Mouse (Mus musculus) gastrocnemius, postnatal 14 days (tissue): ENCODE data around the gene Ugt1a8. TPM values are rescaled to one million over a fixed set of nuclear protein-coding genes. Genes with fewer than 3 reads are reported as not detected.

Experiments used
- DNase-seq: peaks from one replicate; pipeline ENCODE4 v3.0.0; 2021; ENCODE audit warnings: mixed read lengths
- intact Hi-C: fragments of 180-260 bp; cut with DNase I; formaldehyde crosslinking; loops from one replicate; pipeline ENCODE4 v1.15.1; 2025; ENCODE audit warnings: low total_unique reads
- total RNA-seq, 2 experiments: library from RNA; stranded (reverse); gene quantifications; 2 replicates each; pipeline ENCODE4 v1.2.3; 2021

The Ugt1a8 gene
- total RNA-seq, 2 experiments from 2014 or later = not detected

DNA sequence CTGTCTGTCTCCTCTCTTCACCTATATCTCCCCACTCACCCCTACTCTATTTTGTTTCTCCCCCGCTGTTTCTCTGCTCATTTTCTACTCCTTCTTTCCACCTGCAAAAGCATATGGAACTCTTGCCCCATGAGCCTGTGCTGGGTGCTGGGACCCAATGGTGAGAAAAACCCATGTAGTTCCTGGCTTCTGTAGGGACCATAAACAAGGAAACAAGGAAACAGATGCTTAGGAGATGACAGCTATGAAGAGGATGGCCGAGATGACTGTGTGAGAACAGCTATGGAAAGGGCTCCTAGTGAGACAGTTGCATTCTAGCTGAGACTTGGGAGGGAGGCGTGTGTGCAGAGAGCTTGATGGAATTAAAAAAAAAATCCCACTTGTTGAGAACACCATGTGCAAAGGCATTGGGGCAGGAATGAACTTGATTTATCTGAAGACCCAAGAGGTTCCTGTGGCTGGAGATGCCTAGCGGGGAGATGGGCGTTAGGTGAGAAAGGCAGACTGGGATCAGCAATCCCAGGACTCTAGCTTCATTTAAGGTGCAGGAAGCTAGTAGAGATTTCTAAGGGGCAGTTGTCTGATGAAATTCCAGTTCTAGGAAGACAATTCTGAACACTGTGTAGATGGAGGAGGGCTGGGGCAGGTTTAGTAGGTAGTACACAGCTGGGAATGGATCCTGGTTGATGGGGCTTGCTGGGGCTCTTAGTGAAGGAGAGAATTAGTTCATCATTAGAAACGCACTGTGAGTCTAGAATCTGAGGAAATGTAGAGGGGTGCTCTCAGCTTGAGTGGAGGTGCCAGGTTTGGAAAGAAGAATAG, 143.6 kb downstream of the Ugt1a8 start:
- intact Hi-C loops = no loop called here
- DNase-seq = peak; percentile 4

GRCm38 (mm10) chr1:88231803-88232499, 144.3 kb downstream of the Ugt1a8 start:
- intact Hi-C loops = no loop called here
- peak; percentile 7 for DNase-seq

DNA sequence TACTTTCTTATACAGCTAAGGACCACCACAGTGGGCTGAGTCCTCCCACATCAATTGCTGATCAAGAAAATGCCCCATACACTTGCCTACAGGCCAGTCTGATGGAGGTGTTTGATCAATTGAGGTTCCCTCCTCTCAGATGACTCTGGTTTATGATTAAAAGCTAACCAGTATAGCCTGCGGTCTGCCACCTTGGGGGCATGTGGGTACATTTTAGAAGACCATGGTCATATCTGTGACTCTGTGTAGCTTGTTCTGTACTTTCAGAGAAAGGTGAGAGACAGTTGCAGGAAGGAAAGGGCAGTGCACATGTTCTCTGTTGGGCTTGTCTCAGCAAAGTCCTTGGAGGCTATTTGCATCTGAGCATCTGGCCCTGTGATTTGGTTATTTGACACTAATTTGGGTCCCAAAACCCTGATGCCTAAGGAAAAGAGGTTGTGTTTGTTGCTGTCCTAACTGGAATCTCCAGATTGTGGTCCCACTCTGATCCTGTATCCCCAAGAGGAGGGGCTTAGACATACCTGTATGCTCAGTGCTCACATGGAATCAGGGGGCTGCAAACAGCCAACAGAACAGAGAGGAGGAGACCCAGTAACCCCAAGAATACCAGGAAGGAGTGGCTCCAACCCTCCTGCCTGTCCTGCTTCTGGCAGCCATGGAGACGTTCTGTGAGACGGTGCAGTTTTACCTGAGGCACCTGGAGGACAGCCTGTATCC, 145.2 kb downstream of the Ugt1a8 start:
- intact Hi-C loops = no loop called here
- DNase-seq = peak; percentile 1

- peak; percentile 44 for DNase-seq
- intact Hi-C loops = no loop called here
These were observed 146.0 kb downstream of the Ugt1a8 start for GRCm38 (mm10) chr1:88233421-88234247.

DNA sequence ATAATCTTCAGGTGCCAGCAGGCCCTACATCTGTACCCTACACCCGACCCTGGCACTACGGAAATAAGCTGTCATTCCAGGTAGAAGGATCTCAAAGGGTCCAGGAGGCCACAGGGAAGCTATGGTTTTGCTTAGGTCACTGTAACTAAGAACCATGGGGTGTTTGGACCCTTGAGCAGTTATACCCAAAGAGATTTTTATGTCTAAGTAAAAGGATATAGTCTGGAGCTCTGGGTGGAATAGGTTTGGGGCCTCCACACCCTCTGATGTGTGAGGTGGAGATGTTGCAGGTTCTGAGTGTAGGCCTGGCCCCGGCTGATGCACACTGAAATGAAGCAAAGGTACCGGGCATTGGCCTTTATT, 146.6 kb downstream of the Ugt1a8 start:
- DNase-seq = peak; percentile 7

GRCm38 (mm10) chr1:88234646-88235045, 147.0 kb downstream of the Ugt1a8 start:
- DNase-seq = peak; percentile 22
- intact Hi-C loops = no loop called here

More for the DNA sequence above, 146.6 kb downstream of the Ugt1a8 start:
- intact Hi-C loops = no loop called here

- intact Hi-C loops = no loop called here
- DNase-seq = no peak
These were observed 147.7 kb downstream of the Ugt1a8 start for GRCm38 (mm10) chr1:88235046-88235893.

DNA sequence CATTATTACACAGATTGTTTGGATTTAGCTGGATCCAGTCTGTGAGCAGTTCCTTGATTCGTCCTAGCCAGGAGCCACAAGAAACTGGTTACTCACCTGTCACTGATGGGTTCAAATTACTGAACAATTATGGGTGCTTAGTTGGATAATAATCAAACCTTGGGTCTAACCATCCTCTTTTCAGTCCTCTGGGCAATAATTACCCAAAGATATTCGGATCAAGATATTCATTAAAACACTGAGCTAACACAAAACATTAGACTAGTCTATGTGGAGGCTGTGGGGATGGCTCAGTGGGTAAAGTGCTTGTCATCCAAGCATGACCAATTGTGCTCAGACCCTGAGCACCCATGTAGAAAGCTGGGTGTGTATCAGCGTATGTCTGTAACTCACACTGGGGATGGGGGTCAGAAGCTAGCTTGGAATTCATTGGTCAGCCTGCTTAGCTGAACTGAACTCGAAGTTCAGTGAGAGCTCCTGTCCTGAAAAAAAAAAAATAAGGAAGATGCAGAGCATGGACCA, 148.3 kb downstream of the Ugt1a8 start:
- DNase-seq = no peak
- intact Hi-C loops = no loop called here

- DNase-seq = no peak
- intact Hi-C loops = no loop called here
These were observed 149.7 kb downstream of the Ugt1a8 start for GRCm38 (mm10) chr1:88237311-88237710.

DNA sequence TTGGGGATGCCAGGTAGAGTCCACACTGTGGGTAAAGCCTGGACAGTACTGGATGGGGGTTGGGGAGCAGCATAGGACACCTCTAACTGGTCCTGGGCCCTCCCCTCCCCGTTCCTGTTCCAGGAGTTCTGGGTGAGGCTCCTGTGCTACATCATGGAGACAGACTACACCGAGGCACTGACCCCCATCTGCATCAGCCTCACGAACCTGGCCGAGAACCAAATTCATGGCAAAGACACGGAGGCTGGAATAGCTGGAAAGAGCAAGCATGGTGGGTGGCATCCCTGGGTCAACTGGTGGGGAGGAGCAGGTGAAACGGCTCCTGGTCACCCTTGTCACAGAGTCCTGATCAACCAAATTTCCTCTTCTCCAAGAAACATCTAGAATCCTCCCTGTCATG, 151.2 kb downstream of the Ugt1a8 start:
- intact Hi-C loops = no loop called here
- DNase-seq = no peak

DNA sequence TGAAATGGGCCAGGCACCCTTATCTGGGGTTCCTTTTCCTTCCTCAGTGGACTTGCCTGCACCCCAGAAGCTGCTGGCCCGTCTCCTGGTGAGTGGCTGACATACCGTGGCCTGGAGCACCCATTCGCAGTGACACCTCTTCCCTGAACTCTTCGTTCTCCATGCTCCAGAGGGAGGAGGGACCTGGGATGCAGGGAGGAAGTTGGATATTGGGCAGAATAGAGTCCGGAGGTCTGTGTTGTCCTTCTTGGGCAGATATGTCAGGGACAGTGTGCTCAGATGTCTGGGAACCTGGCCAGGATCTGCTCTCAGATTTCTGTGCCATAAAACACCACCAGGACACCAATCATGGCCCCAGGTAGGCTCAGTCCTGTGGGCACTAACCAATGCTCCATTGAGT, 152.5 kb downstream of the Ugt1a8 start:
- intact Hi-C loops = no loop called here

GRCm38 (mm10) chr1:88240579-88240978, 153.0 kb downstream of the Ugt1a8 start:
- intact Hi-C loops = no loop called here
- DNase-seq = no peak

More for the DNA sequence above, 152.5 kb downstream of the Ugt1a8 start:
- peak; percentile 8 for DNase-seq

GRCm38 (mm10) chr1:88243861-88244260, 156.2 kb downstream of the Ugt1a8 start:
- DNase-seq = no peak
- intact Hi-C loops = no loop called here

- intact Hi-C loops = no loop called here
- DNase-seq = no peak
These were observed 158.3 kb downstream of the Ugt1a8 start for GRCm38 (mm10) chr1:88245881-88246280.

GRCm38 (mm10) chr1:88246386-88246785, 158.8 kb downstream of the Ugt1a8 start:
- intact Hi-C loops = no loop called here
- DNase-seq = no peak

DNA sequence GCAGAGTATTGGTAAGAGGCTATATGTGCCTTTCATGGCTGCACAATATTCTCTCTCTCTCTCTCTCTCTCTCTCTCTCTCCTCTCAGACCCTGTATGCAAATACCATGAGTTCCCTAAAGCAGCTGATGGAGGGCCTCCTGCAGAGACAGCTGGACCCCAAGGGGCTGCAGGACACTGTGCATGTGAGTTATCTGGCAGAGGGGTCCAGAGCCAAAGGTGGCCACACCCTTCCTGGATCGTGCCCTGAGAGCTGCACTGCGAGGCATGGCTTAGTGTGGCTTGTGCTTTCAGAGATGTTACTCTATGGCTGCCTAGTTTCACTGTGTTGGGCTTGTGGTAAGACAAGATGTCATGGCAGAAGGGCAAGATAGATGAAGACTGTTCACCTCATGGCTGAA, 160.0 kb downstream of the Ugt1a8 start:
- intact Hi-C loops = no loop called here
- no peak for DNase-seq

GRCm38 (mm10) chr1:88248658-88249057, 161.0 kb downstream of the Ugt1a8 start:
- no peak for DNase-seq
- intact Hi-C loops = no loop called here

GRCm38 (mm10) chr1:88249596-88249995, 162.0 kb downstream of the Ugt1a8 start:
- intact Hi-C loops = no loop called here
- DNase-seq = no peak
